Mouse (Mus musculus) urinary bladder, postnatal 25 days (tissue): ENCODE results near the gene Gm49387.

Source experiments
- DNase-seq: peaks from one replicate; pipeline ENCODE4 v3.0.0; 2022; ENCODE audit warnings: low spot score

The Gm49387 gene

GRCm38 (mm10) chr14:31519165-31519564 is 121.5 kb downstream of the Gm49387 start:
- DNase-seq, result no peak

- DNase-seq, result no peak
Measured at GRCm38 (mm10) chr14:31515895-31516294, 124.8 kb downstream of the Gm49387 start.

GRCm38 (mm10) chr14:31510322-31510721 is 130.4 kb downstream of the Gm49387 start:
- DNase-seq, result no peak

GRCm38 (mm10) chr14:31509911-31510310 is 130.8 kb downstream of the Gm49387 start:
- no peak for DNase-seq

DNA sequence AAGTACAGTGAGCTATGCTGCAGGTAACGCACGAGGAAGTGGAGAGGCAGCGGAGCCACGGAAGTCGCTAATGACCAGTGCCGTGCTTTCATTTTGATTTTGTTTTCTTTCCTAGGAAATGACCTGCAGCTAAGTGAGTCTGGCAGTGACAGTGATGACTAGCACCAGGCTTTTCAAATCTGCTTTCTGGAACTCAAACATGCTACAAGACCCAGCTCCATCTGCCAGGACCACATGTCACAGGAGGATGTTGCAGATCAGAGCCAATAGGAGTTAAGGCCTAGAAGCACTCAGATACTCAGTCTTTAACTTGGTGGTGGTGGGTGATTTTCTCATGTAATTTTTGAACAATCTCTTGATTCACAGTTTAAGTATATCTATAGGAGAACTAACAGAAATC is 134.2 kb downstream of the Gm49387 start:
- no peak for DNase-seq

GRCm38 (mm10) chr14:31503406-31503805 is 137.3 kb downstream of the Gm49387 start:
- no peak for DNase-seq
